Mouse (Mus musculus): ENCODE data around the gene Jmjd1c.
"Not testable (repeated sequence)": the region's sequence is repeated elsewhere in the genome, so short reads cannot be mapped to it uniquely, and the experiment has no call there.

Jmjd1c gene

DNA sequence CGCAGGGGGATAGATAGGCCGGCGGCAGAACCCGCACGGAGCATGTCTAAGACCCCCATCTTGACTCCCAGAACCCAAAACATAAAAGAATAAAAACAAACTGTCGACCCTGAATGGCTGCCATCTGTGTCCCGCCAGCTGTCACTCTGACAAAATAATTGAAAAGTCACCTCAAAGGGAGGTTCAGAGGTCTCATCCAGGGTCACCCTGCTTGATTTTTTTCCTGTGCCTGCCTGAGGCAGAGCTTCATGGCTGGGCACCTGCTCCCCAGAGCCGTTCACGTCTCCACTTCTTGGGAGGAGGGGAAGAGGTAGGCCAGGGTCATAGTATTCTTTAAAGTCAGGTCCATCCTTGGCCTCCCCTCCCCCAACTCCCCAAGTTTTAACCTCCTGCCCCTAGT lies 8.6 kb downstream of the Jmjd1c start:
- no peak for DNase-seq (ENCODE audit: low spot score)

DNA sequence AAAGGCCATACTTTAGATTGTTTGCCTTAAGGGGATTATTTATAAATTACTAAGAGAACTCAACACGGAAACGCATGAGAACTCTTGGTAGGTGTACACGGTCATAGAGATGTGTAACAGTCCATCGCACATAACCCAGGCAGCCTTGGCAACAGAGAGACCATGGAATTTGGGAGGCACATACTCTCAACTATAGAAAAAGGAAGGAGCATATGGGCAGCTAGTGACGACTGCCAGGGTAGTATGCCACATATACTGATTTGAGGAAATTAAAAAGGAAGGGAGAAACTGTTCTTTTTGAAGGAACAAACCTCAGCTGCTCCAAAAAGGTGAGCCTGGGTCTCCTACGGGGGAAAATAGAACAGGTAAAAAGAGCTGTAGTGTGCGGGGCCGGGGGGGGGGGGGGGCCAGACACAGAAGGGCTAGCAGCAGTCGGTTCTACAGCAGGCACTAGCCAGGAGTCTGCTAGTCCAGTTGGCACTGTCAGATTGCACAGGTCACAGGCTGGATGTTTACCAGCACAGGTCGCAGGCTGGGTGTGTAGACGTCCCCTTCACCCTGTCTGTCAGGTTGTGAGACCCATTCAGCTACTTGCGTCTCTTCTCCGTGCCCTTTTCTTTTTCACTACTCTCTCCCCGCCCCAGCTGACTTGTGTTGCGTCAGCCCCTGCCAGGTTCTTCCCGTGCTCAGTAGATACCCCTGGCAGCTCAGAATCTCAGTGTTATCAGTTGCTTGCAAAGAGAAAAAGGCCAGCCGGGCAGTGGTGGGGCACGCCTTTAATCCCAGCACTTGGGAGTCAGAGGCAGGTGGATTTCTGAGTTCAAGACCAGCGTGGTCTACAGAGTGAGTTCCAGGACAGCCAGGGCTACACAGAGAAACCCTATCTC lies 9.6 kb downstream of the Jmjd1c start:
- DNase-seq (ENCODE audit: low spot score) = no peak

DNA sequence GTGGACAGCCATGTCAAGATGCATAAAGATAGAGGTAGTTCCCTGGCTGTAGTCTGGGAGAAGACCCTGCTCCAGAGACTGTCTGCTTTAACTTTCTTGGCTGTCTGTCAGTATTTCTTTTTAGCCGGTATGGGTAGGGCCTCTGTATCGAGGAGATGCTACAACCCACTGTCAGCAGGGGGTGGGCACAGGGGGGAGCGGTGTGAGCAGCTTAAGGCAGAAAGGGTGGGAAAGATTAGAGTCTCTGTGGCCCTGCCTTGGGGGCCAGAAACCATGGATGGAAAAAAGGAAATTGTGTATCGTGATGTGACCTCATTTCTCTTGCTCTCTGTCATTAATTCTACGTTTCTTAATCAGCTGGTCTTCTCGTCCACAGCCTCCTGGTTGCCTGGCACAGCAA lies 10.5 kb downstream of the Jmjd1c start:
- DNase-seq (ENCODE audit: low spot score) = no peak

DNA sequence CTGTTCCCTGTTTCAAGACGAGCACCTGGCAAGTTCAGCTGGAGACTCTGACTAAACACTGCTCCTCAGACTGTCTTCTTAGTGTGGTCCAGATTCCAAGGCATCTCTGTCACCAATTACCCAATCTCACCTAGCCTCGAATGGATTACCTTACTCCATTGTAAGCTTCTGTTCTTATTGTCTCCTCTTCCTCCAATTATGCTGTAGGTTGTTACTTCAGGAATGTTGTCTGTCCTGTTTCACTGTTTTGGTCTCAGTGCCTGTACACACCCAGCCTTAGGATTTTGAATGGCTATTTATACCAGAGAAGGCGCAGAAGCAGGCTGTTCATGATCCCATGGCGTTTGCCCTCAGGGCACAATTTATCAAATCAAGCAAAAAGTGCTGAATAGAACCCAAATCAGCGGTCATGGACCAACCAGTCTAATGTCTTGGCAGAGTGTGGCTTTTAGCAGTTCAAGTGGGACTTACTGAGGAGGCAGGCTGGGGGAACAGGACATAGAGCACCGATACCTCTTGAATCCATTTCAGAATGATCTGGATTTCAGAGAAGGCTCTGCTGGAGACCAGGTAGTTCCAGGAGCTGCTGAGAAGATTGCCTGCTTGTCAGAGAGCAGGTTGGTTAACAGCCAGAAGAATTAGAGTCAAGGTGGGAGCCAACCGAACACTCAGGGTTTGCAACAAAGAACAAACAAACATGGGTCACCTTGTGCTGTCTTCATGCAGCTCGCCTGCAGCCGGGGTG lies 11.3 kb downstream of the Jmjd1c start:
- no peak for DNase-seq (ENCODE audit: low spot score)

DNA sequence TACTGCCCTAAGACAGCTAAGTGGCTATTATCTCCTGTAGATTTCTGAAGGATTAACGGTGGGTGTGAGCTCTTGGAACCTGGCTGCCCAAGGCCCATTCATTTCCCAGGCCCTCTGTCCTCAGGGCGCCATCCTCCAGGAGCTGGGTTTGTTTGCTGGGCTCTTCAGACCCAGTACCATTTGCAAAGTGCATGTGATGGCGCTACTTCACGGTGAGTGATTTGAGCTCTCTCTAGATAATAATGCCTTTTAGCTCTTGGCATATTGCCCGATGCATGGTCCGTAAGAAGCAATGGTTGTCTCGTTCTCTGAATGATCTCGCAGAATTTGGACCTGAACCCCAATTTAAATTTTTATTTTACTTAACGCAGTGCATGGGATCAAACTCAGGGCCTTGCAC lies 12.2 kb downstream of the Jmjd1c start:
- DNase-seq (ENCODE audit: low spot score) = no peak

DNA sequence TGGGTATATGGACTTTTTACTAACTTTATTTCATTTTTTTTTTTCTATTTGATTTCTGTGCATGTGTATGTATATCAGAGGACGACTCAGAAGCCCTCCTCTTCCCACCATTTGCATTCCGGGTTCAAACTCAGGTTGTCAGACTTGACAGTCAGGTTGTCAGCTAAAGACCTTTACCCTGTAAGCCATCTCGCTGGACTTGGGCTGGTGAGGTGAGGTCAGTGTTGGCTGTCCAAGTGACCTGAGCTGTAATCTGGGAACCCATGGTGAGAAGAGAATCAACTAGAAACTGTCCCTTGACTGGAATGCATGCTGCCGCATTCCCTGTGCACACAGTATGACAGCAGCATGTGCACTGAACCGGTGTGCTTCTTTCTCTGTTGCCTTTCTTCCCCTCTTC lies 13.7 kb downstream of the Jmjd1c start:
- no peak for DNase-seq (ENCODE audit: low spot score)

DNA sequence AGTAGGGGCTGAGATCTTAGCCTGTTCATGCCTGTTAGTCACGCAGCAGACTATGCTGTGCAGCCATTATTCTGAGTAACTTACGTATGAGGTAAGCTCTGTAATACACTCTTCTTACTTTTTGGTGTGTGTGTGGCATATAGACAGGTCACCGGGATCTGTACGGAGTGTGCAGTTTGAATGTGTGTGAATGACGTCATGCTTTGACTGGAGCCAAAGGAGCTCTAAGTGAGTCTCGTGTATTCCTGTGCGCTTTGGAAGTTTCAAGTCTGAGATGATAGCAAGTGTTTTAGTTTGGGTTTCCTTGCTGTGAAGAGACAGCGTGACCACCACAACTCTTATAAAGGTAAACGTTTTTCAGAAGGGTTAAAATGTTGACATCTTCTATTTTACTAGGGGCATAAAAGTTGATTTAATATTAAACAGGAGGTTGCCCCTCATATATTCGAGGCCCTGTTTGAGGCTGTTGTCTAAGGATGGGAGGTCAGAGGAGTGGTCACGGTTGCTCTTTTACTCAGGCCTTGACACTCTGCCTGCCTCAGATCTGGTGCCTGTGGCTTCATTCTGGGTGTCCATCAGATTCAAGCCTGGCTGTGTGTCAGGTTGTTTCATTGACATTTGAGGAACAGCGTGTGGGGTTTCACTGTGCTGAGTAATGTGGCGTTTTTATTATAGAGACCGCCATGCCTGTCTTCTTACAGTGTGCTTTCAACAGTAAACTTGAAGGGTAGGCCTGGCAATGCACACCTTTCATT lies 15.3 kb downstream of the Jmjd1c start:
- no peak for DNase-seq (ENCODE audit: low spot score)

DNA sequence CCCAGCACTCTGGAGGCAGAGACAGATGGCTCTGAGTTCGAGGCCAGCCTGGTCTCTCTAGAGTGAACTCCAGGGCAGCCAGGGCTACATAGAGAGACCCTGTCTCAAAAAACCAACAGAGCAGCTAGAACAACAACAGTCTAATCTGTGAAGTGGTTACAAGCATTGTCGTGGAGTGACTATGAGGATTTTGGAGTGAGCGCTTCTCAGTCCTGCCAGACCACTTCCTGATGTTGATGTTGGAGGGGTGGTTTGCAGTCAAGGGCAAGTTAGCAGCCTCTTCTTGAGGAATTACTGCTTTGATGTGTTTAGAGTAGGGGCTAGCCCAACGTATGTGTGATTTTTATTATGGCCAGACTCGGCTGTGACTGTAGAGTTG lies 15.9 kb downstream of the Jmjd1c start:
- no peak for DNase-seq (ENCODE audit: low spot score)

DNA sequence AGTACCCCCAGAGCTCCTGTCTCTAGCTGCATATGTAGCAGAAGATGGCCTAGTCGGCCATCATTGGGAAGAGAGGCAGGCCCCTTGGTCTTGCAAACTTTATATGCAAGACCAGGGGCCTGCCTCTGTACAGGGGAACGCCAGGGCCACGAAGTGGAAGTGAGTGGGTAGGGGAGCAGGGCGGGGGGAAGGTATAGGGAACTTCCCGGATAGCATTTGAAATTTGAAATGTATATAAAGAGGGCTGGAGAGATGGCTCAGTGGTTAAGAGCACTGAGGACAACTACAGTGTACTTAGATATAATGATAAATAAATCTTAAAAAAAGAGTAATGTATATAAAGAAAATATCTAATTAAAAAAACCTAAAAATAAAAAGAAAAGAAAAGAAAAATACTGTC lies 17.0 kb downstream of the Jmjd1c start:
- DNase-seq (ENCODE audit: low spot score) = not testable (repeated sequence)

DNA sequence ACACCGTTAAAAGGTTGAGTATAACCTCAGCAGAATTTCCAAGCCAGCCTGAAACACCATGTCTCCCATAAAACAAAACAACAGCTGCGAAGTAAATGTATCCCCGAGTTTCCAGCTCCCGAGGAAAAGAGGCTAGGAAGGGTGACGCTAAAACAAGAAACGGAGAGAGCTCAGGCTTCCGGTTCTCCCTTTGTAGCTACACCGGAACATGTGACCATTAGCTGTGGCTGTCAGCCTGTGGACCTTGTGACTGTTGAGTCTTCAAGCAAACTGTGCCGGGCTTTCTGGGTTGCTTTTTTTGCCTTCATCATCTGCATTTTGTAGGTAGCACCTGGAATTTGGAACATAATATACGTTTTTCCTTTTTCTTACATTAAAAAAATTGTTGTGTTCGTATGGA lies 17.9 kb downstream of the Jmjd1c start:
- no peak for DNase-seq (ENCODE audit: low spot score)

DNA sequence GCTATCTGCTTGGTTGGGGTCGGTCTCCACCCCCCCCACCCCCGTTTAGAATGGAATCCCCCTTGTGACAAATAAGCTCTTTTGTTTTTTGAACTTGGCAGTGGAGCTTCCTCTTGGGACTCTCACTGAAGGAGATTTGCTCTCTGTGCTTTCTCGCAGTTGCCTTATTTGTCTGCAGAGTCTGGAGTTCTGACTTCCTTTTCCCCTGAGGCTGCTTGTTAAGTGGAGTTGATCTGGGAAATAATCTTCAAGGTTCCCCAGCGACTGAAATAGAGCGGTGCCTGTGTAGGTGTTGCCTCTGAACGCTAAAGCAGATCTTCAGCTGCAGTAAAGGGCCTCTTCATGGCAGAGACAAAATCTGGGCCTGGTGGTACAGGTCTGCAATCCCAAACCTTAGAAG lies 19.2 kb downstream of the Jmjd1c start:
- DNase-seq (ENCODE audit: low spot score) = no peak

DNA sequence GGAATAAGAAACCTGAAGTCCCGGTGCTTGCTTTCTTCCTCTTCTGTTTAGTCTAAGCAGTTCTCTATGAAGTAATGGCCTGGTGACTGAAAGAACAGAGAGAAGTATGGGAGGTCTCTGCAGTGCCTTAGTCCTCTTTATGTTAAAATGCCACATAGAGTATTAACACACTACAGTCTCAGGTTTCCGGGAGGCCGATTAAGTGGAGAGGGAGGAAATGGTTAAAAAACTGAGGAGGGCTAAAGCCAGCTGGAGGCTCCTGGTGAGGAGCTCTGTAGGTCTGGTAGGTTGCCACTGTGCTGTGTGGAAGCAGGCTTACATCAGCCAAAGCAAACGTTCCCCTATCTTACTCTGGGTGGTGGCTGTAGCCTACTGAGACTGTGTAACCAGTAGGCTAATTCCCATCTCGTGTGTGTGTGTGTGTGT lies 19.8 kb downstream of the Jmjd1c start:
- DNase-seq (ENCODE audit: low spot score) = no peak

DNA sequence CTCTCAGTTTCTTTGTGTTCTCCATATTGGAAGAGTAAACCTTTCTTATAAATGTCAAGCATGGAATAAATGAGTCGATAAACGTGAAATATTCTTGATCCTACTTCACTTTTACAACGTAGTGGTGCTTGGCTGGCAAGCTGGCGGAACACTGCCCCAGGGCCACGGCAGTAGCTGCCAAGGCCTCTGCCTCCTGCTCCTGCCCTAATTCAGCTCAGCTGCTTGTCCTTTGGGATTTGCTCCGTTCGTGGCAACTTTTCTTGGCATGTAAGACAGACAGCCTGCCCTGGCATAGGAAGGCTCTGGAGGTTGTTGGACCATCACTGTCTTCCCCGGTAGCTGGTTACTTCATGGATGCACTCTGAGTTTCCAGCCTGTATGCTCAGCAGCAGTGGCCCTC lies 20.3 kb downstream of the Jmjd1c start:
- DNase-seq (ENCODE audit: low spot score) = no peak

DNA sequence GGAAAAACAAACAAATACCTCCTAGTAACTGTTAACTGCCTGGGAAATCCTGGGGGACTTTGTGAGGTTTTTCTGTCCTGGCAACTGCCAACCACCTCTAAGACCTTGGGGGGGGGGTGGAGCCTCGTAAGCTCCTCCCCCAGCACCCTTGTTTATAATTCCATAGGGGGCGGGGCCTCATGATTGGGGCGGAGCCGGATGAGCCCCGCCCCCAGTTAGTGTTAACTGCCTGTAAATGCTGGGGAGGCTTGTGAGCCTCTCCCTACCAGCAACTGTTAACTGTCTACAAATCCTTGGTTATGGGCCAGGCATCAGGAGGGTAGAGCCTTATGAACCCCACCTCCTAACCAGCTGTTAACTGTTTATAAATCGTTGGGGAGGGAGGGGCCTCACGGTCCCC lies 23.4 kb downstream of the Jmjd1c start:
- DNase-seq (ENCODE audit: low spot score) = no peak

DNA sequence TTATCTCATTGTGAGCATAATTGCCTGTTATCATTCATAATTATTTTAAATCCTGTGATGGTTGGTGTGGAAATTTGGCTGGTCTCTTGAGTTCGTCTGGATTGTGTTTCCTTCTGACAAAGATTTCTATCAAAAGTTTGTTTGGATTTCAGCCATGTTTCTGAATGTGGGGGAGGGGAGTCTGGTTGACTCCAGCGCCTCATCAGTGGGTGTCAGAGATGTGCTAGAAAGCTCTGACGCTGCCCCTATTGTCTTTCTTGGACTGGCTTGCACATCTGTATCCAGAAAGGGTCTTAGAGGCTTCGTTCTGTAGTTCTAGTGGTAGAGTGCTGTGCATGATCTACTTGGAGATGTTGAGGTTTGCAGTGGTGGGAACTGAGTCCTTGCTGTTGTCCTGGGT lies 24.3 kb downstream of the Jmjd1c start:
- no peak for DNase-seq (ENCODE audit: low spot score)

DNA sequence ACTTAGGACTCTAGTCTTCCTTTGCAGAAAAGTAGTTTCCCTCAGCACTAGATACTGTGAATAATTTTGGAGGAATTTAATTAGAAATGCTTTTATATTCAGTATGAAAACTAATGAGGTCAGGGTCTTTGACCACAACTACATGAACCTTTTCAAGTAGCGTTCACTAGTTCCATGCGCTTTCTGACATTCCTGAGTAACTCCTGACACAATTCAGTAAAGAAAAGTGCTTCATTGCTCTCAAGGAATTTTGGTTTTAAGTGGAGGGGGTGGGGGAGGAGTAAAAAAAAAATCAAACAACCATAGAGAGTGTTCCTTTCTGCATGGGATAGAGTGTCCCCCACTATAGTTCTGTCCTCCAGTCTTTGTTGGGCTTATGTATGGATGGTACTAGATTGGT lies 24.7 kb downstream of the Jmjd1c start:
- no peak for DNase-seq (ENCODE audit: low spot score)

DNA sequence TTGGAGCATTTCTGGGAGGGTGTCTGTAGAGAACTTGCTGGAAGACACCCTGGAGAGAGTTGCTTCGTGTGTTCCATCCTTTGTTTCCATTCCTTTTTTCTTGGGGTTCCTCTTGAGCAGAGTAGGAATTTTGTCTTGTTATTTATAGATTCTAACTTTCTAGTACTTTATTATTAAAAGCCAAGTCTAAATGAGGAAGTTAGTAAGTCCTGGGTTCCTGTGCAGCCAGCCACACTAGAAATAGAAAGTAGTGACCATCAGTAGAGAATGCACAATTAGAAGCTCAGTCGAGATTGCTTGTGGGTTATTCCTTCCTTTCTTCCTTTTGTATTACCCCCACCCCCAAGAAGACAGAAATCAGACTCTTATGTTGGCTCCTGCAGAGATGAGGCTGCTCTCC lies 27.8 kb downstream of the Jmjd1c start:
- DNase-seq (ENCODE audit: low spot score) = no peak

DNA sequence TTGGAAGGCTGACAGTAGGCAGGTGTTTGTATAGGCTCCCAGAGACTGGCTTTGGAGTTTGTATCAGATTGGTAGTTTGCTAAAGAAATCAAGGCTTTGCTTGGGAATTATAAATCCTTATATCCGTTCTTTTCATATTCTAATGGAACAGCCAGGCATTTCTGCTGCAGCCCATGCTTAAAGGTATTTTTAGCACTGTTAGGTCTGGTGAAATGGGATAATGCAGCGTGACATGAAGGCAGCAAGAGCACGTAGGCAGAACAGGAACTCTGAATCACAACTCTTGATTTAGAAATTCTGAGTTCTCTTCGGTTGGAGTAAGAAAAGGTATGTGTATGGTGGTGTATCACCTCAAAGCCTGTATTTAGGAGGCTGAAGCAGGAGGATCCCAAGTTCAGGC lies 28.2 kb downstream of the Jmjd1c start:
- DNase-seq (ENCODE audit: low spot score) = no peak

DNA sequence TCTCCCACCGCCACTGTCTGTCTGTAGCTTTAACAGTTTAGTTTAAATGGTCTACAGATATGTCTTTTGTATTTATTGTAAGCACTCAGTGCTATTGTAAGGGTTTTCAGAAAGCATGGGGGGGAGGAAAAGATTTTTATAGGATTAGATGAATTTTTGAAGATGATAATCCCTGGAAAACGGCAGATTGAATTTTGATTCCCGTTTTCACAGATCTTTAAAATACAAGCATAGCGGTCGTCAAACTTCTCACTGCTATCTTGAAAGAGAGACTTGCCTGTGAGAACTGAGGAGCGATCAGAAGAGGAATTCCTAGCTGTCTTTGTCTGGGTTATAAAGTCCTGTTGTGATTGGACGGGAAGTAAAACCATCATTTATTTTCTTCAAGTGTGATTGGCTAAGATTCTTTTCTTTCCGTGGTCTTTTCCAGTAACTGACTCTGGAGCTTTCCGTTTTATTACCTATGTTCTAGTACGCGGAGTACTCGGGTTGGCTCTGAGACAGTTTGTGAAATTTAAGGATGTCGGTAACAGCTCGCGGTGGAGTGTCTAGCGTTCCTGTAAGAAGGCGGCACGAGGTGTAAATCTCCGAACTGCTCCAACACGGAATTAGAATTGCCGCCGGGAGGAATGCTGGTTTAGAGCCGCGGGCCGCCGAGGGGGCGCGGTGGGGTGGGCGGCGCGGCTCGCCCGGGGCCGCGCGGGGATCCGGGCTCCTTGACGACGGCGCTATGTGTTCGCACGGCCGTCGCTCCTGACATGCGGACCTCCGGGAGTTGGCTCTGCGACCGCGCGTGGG lies 30.3 kb downstream of the Jmjd1c start:
- peak; percentile 66 for DNase-seq (ENCODE audit: low spot score)

DNA sequence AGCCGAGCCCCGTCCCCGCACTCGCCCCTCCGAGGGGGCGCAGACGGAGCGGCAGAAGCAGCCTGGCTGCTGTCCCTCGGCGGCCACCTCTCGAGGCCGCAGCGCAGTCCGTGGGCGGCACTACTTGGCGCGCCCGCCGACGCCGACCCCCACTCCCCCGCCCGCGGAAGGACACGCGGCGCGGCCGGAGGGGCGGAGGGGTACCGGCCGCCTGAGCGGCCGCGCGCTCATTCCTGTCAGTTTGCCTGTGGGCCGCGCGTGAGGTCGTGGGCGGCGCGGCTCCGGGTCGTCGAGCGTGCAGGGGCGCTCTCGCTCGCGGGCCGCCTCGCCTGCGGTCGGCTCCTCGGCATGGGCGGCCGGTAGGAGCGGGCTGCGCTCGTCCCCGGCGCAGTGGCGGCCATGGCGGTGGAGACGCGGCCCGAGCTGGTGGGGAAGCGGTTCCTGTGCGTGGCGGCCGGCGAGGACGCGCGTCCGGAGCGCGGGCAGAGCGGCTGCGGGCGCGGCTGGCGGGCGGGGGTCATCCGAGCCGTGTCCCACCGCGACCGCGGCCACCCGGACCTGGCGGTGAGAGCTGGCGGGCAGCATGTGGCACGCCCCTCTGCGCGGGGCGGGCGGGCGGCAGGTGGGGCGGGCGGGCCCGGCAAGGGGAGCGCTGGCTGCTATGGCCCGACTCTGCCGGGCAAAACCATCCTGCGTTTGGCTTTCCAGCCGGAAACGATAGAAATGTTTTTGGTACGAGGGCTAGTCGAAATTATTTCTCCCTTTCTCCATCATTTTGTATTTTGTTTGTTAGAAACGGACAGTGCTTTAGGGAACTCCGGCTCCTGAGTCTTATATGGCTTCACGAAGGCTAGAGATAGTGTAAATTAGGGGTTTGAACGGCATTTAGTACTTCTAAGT lies 31.2 kb downstream of the Jmjd1c start:
- DNase-seq (ENCODE audit: low spot score) = no peak

DNA sequence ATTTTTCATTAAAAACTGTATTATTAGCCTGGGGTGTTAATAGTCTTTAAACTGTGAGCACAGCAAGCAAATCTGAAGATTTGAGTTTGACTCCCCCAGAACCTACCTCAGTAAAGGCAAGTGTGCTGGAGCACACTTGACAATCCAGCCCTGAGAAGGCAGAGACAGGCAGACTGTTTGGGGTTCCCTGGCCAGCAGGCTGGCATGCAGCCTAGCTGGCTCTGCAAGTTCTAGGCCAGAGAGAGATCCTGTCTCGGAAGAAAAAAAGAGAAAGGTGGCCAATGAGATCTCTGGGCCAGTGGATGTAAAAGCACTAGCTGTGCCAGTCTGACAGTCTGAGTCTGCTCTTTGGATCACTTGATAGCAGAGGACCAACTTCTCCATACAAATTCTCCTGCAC lies 33.6 kb downstream of the Jmjd1c start:
- DNase-seq (ENCODE audit: low spot score) = no peak

Measured in left cerebral cortex, adult 11 months (tissue).